Comparison of ENCODE assay signal across 10 mouse cellular contexts in genomic region chr2:128566304-128567147, GRCm38 (mm10). TPM values are rescaled to one million over a fixed set of nuclear protein-coding genes. Genes with fewer than 3 reads are reported as not detected.
DNase-seq lines count a peak whose midpoint lies in the region; ATAC-seq lines count a peak whose summit lies in the region.
"Had no signal": no experiment of that assay in that cellular context is flagged by ENCODE, and none has a peak within 500 bp of the region (broad histone marks: within the 10 kb centered on the region; RNA-seq: fewer than 3 reads in every experiment).

No protein-coding gene starts in this region.

- peak; percentile 16 for DNase-seq in left cerebral cortex, postnatal 4 days
- no peak for DNase-seq in left cerebral cortex, adult 11 months (ENCODE audit: low spot score)
- DNase-seq in adrenal gland, postnatal 36 days, result peak; percentile 15 to 58
- peak; percentile 24 to 45 for DNase-seq in cerebellum, postnatal 25 days
- no peak for DNase-seq in adipocyte (ENCODE audit: low spot score)
- DNase-seq in gastrocnemius, postnatal 25 days, result no peak

- H3K4me3 ChIP-seq in liver, embryonic 12.5 days, result no peak overlapping the region

- H3K36me3 ChIP-seq in liver, embryonic 12.5 days, result no peaks in the 10 kb centered on the region

- H3K4me2 ChIP-seq in liver, embryonic 12.5 days, result no peak overlapping the region

- no peak overlapping the region for H3K9ac ChIP-seq in liver, embryonic 12.5 days

- H3K27me3 ChIP-seq in liver, embryonic 12.5 days (replicated peaks), result no peaks in the 10 kb centered on the region

- no peak overlapping the region; the same call in 1 of the 2 replicates for H3K27ac ChIP-seq in liver, embryonic 12.5 days

- H3K4me1 ChIP-seq in liver, embryonic 12.5 days, result 0 out of 2 replicates have a peak, but pooled peaks cover 5% of the 10 kb centered on the region

- intact Hi-C loops in left cerebral cortex, postnatal 4 days (cut with DNase I), result loop anchor here (10.0 kb wide), 1 partner anchor 152 kb away; no protein-coding TSS in a partner anchor

- ATAC-seq in liver, embryonic 12.5 days, result peak; percentile 18; the same call in 1 of the 2 replicates
- no peak for ATAC-seq in erythroblast, adult 5-6 weeks (replicated peaks; ENCODE audit: low FRiP score, poor library complexity, severe bottlenecking)

- WGBS in liver, embryonic 12.5 days (ENCODE audit: insufficient replicate concordance), result 55% methylated on average over 10 of the region's 10 CpGs

- H3K9me3 ChIP-seq in liver, embryonic 12.5 days (replicated peaks), result no peaks in the 10 kb centered on the region

RNA-seq across cellular contexts. Expression of gene Spdye4c, which starts 24.5 kb away (rescaled TPM):
- total RNA-seq in left cerebral cortex, postnatal 4 days (2021), result not detected
- not detected for total RNA-seq in adrenal gland, postnatal 36 days (2021)
- not detected in 2 replicates for polyA plus RNA-seq in liver, embryonic 12.5 days (2016; fragmentation: Nextera tagmentation; extraction: Ambion mirVana)
- not detected in 2 replicates for total RNA-seq in erythroblast, adult 5-6 weeks (2015; ENCODE audit: low replicate concordance)
- total RNA-seq in erythroblast, adult 5-6 weeks (2017; ENCODE audit: low replicate concordance), result not detected in 2 replicates
- not detected for total RNA-seq in gastrocnemius, postnatal 25 days (2021)
- total RNA-seq: common myeloid progenitor, adult 5-6 weeks; left cerebral cortex, postnatal 10 days had no signal

Comparison
In these comparisons a context has a peak if more than half of its experiments do, and no peak if none do; other contexts are left out.
1. DNase-seq: peak in left cerebral cortex, postnatal 4 days (single experiment), adrenal gland, postnatal 36 days (2 of 2) and cerebellum, postnatal 25 days (2 of 2); none in left cerebral cortex, adult 11 months (single experiment), adipocyte (single experiment) and gastrocnemius, postnatal 25 days (single experiment).